Mouse (Mus musculus) liver, embryonic 14.5 days (tissue): ENCODE results near the gene Ldlr. TPM values are rescaled to one million over a fixed set of nuclear protein-coding genes. Genes with fewer than 3 reads are reported as not detected.
"Not testable (repeated sequence)": the region's sequence is repeated elsewhere in the genome, so short reads cannot be mapped to it uniquely, and the experiment has no call there.

Experiments used
- ATAC-seq: fragments of 200-750 bp; cut with Nextera tagmentation; 2 replicates; pipeline ENCODE4 v1.8.0; 2017; ENCODE audit warnings: moderate number of reproducible peaks, mild to moderate bottlenecking, moderate library complexity; ENCODE audit not compliant: insufficient read depth
- DNase-seq, 3 experiments: peaks; one replicate each; pipeline ENCODE4 v3.0.0-alpha.2; 2012 to 2013; ENCODE audit warnings: low read depth in 3 of 3, low spot score in 3 of 3
- H3K27ac ChIP-seq: fragments of 300-500 bp; sonication (generic); 2 replicates; pipeline ENCODE4 v1.5.1; 2014; ENCODE audit warnings: moderate library complexity, mild to moderate bottlenecking, control low read depth, inconsistent platforms
- H3K27me3 ChIP-seq: fragments of 300-500 bp; sonication (generic); 2 replicates; pipeline ENCODE4 v1.6.1; 2014; ENCODE audit warnings: mild to moderate bottlenecking, low read length, moderate library complexity; ENCODE audit not compliant: control insufficient read depth, insufficient read depth
- H3K36me3 ChIP-seq: fragments of 300-500 bp; sonication (generic); replicated peaks from 2 replicates; pipeline ENCODE4 v1.6.1; 2014; ENCODE audit warnings: low read depth; ENCODE audit not compliant: control insufficient read depth, insufficient read depth
- H3K4me1 ChIP-seq, 2 experiments: fragments of 200-500 bp in 1 of 2; fragments of 300-500 bp in 1 of 2; sonication (generic) in 1 of 2; replicated peaks; 2 replicates each; pipeline ENCODE4 v1.6.1; 2012 to 2014; ENCODE audit warnings: antibody characterized with exemption in 1 of 2, inconsistent platforms in 1 of 2, low read length in 1 of 2; ENCODE audit not compliant: control insufficient read depth in 2 of 2, insufficient read depth in 2 of 2
- H3K4me2 ChIP-seq: fragments of 300-500 bp; sonication (generic); 2 replicates; pipeline ENCODE4 v1.6.1; 2014; ENCODE audit warnings: low read depth, mild to moderate bottlenecking, control low read depth, moderate library complexity
- H3K4me3 ChIP-seq, 2 experiments: fragments of 200-500 bp in 1 of 2; fragments of 300-500 bp in 1 of 2; sonication (generic) in 1 of 2; 2 replicates each; pipeline ENCODE4 v1.5.1; 2012 to 2014; ENCODE audit warnings: low read depth in 2 of 2, low read length in 2 of 2, mild to moderate bottlenecking in 2 of 2, control low read depth in 1 of 2, inconsistent platforms in 1 of 2, moderate library complexity in 1 of 2; ENCODE audit not compliant: insufficient read depth in 1 of 2
- H3K9ac ChIP-seq: fragments of 300-500 bp; sonication (generic); replicated peaks from 2 replicates; pipeline ENCODE4 v1.6.1; 2014; ENCODE audit warnings: mild to moderate bottlenecking, control low read depth, moderate library complexity
- H3K9me3 ChIP-seq: fragments of 300-500 bp; sonication (generic); 2 replicates; pipeline ENCODE4 v1.6.1; 2016; ENCODE audit warnings: low read length, mixed read lengths; ENCODE audit not compliant: control insufficient read depth
- CTCF ChIP-seq: IDR thresholded peaks from 2 replicates; pipeline ENCODE4 v1.5.1; 2016; ENCODE audit warnings: antibody characterized with exemption, low read depth, control low read depth
- EP300 ChIP-seq: IDR thresholded peaks from 2 replicates; pipeline ENCODE4 v1.6.1; 2016; ENCODE audit warnings: antibody characterized with exemption, low read depth
- WGBS: fragments of 180-500 bp; shearing (Covaris S2); extraction: QIAGEN DNeasy Blood & Tissue Kit; methylation state at CpG from one replicate; pipeline ENCODE4 v1.1.7; 2014; ENCODE audit not compliant: insufficient replicate concordance; 5-methylcytosine and 5-hydroxymethylcytosine counted together
- polyA plus RNA-seq, 2 experiments: library from polyadenylated mRNA; depleted of rRNA in 1 of 2; stranded (reverse) in 1 of 2; unstranded in 1 of 2; fragments of >200 nt; fragmentation: Nextera tagmentation in 1 of 2; extraction: Ambion mirVana in 1 of 2; gene quantifications; 2 replicates each; pipeline versions ENCODE4 v1.2.1 to v1.2.3; 2012 to 2014

Ldlr gene
- polyA plus RNA-seq, 2 experiments: 5.9 to 12.6 TPM

DNA sequence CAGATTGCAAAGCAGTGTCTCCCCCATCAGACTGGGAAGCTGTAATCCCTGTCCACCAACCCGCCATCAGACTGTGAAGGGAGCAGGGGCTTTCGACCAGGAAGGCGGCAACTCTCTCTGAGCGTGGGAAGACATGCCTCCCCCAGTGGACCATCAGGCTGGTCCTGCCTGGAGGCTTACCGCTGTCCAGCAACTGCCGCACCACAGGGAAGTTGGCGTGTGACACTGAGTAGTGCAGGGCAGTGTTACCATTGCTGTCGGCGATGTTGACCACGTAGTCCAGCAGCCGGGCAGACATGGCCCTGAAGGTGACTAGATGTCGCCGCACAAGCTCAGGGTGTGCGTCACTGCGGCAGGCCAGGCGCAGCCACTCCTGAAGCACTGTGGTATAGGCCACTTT lies 51.1 kb downstream of the Ldlr start:
- Histone ChIP-seq H3K27me3 (no peaks in the 10 kb centered on the region), H3K9me3 (no peaks in the 10 kb centered on the region), H3K9ac (no peak overlapping the region), H3K36me3 (peaks cover 5% of the 10 kb centered on the region), H3K4me3 (no peak overlapping the region), H3K4me2 (no peak overlapping the region), H3K27ac (no peak overlapping the region), H3K4me1 (no peaks in the 10 kb centered on the region)
- WGBS: 81% methylated on average over 16 of the region's 16 CpGs
- TF ChIP-seq CTCF (no peak), EP300 (no peak)
- DNase-seq: no peak
- no peak for ATAC-seq

DNA sequence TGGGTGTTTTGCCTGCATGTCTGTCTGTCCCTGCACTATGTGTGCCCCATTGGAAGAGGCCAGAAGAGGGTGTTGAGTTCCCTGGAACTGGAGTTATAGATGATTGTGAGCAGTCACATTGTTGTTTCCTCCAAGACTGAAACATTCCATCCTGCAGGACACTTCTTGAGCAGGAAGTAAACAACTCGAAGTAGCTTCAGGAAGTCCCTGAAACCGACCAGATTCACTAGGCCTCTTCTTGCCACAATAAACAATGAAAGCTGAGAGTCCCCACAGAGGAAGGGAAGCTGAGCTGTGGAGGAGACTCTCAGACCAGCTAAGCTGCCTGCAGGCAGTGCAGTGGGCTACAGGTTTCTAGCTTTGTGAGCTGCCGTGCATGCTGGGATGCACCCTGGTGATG lies 54.4 kb downstream of the Ldlr start:
- H3K4me1 ChIP-seq: no peaks in the 10 kb centered on the region
- peaks cover 5% of the 10 kb centered on the region for H3K36me3 ChIP-seq
- DNase-seq (no peak), ATAC-seq (no peak)
- 56% methylated on average over 3 of the region's 3 CpGs for WGBS
- H3K4me2 ChIP-seq: no peak overlapping the region
- H3K4me3 ChIP-seq: no peak overlapping the region
- TF ChIP-seq EP300 (no peak), CTCF (no peak)
- H3K27me3 ChIP-seq: no peaks in the 10 kb centered on the region
- H3K9me3 ChIP-seq: no peaks in the 10 kb centered on the region
- H3K9ac ChIP-seq: no peak overlapping the region
- H3K27ac ChIP-seq: no peak overlapping the region

DNA sequence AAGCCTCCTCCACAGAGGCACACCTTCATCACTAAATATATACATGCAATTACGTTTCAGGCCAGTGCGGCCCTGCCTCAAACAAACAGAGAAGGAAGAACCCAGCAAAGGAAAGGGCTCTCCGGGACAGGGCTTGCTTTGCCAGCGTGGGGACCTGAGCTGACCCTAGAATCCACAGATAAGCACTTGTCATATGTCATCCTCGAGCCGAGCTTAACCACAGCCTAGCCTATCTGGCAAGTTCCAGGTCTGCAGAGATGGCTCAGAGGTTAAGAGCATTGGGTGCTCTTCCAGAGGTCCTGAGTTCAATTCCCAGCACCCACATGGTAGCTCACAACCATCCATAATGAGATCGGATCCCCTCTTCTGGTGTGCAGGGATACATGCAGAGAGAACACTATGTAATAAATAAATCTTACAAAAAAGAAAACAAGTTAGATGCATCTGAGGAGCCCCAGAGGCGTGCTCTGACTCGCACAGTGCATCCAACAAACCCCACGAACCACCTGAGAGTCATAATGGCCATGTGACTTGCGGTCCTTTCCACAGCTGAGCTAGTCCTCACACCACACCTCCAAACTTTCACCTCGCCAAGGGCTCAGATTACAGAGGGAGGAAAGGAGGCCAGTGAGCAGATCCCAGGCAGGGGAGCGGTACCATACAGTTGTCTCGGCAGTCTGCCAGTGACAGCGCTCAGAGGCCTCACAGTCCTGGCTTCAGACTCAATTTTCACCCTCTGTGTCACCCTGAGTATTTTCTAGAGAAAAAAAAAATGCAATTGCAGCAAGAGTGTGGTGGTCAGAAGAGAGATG lies 58.6 kb downstream of the Ldlr start:
- no peak overlapping the region for H3K9ac ChIP-seq
- peaks cover 2% of the 10 kb centered on the region for H3K36me3 ChIP-seq
- WGBS: 57% methylated on average over 15 of the region's 15 CpGs
- H3K4me1 ChIP-seq: no peaks in the 10 kb centered on the region
- DNase-seq: no peak
- H3K4me3 ChIP-seq: no peak overlapping the region
- no peaks in the 10 kb centered on the region for H3K27me3 ChIP-seq
- no peak overlapping the region for H3K27ac ChIP-seq
- ATAC-seq: no peak
- H3K9me3 ChIP-seq: no peaks in the 10 kb centered on the region
- H3K4me2 ChIP-seq: no peak overlapping the region
- TF ChIP-seq EP300 (no peak), CTCF (no peak)

DNA sequence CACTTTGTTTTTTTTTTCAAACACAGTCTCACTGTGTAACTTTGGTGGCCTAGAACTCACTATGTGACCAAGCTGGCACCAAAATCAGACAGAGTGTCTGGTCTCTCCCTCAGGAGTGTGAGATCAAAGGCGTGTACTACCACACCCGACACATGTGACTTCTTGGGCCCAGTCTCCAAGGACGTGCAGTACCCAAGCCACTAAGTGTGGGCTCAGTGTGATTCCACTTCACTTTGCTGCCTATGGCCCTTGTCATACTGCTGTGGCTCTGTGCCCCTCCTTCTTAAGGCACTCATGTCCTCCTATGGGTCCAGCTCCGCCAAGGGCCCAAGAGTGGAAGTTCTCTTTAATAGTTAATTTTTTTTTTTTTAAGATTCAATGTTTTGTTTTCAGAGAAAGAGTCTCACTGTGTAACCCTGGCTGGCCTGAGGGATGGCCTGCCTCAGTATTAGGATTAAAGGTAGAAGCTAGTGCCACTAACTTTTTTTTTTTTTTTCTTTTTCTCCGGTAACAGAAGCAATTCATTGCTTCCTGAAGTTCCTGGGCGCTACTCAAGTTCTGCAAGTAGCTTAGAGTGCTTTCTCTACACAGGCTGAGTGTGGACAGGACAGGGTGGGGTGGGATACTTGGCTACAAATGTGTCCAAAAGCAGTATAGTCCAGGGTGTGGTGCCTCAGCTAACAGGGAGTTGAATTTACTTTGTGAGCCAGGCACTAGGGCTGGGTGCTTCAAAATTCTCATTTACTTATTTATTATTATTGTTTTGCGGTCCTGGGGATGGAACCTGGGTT lies 61.4 kb downstream of the Ldlr start:
- DNase-seq (no peak), ATAC-seq (no peak)
- H3K36me3 ChIP-seq: no peaks in the 10 kb centered on the region
- H3K27me3 ChIP-seq: no peaks in the 10 kb centered on the region
- H3K9me3 ChIP-seq: no peaks in the 10 kb centered on the region
- TF ChIP-seq CTCF: no peak
- no peak for TF ChIP-seq EP300
- H3K4me3 ChIP-seq: no peak overlapping the region
- 60% methylated on average over 7 of the region's 7 CpGs for WGBS
- no peak overlapping the region for H3K4me2 ChIP-seq
- H3K27ac ChIP-seq: no peak overlapping the region
- H3K9ac ChIP-seq: no peak overlapping the region
- no peaks in the 10 kb centered on the region for H3K4me1 ChIP-seq

DNA sequence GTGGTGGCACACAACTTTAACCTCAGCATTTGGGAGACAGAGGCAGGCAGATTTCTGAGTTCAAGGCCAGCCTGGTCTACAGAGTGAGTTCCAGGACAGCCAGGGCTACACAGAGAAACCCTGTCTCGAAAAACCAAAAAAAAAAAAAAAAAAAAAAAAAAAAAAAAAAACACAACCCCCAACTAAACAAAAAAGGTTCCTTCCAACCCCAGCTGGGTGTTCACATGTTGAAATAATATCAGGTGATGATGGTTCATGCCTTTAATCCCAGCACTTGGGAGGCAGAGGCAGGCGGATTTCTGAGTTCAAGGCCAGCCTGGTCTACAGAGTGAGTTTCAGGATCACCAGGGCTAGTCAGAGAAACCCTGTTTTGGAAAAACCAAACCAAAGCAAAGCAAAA lies 63.0 kb downstream of the Ldlr start:
- not testable (repeated sequence) for H3K36me3 ChIP-seq, ATAC-seq, H3K4me2 ChIP-seq, DNase-seq, H3K27me3 ChIP-seq, H3K9me3 ChIP-seq, H3K4me3 ChIP-seq, H3K9ac ChIP-seq, H3K27ac ChIP-seq, H3K4me1 ChIP-seq
- WGBS: 35% methylated on average over 1 of the region's 2 CpGs
